Mouse (Mus musculus) retina, embryonic 14.5 days (tissue): ENCODE data around the gene Galnt10.

Source experiments
- DNase-seq: peaks from one replicate; pipeline ENCODE4 v3.0.0-alpha.2; 2015; ENCODE audit warnings: low spot score

The Galnt10 gene

DNA sequence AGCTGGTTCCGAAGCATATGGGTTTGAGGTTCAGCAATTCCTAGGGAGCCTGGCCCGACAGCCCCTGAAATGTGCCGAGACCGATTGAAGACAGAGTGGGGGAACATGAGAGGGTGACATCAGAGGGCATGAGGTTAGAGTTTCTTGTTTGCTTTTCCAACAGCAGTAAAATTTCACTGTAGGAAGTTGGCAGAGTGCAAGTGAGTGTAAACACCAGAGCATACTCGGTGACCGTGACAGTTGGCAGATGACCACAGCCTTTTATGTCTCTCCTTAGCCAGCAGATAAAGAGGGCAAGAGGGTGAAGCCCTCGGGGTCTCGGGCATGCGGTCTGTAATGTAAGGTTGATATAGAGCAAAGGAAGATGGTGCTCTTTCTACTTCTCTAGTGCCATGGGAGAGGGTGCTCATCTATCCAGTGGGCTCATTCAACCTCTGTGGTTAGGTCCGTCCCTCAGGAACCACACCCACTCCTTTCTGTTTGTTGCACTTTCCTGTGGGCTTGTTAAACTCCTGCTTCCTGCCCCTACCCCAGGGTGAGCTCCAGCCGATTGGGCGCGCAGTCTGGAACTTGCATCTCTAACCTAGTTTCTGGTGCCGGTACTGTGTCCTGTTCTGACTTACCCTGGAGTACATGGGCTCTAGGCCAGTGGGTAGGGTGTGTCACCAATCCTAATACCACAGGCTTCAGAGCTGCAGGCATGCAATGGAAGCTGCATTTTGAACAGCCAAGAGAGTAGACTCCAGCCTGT, 43.1 kb downstream of the Galnt10 start:
- DNase-seq: no peak

DNA sequence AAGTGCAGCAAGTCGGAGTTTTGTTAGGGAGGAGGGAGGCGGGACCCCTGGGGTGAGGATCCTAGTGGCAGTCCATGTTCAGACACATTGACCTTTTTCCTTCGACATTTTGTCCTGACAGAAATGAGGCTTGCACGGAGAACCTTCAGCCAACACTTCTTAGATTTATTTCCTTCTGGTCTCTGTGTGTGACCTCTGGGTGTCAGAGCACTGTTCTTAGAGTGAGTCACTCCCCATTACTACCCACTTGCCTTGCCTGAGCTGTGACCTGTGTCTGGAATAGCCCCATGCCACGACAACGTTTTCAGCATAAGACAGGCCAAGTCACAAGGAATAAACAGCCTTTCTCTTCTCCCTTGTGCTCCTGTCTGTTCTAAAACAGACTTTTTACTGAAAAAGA, 44.6 kb downstream of the Galnt10 start:
- no peak for DNase-seq

DNA sequence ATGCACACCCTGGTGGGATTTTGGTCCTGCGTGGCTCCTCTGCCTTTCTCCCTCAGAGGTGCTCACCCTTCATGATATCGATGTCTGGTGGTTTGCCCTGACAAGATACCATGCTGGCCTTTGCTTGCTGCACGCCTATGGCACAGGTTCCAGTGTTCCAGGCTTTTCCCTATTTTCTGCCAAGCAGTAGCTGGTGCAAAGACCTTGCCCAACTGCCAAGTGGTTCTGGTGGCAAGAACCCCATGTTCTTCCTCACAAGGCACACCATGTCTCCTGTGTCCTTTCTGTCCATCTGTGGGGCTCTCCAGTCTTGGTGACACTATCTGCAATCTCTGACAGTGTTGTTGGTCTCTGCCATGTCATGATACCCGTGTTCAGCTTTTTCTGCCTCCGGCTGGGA, 45.6 kb downstream of the Galnt10 start:
- DNase-seq: no peak

- no peak for DNase-seq
Observed at GRCm38 (mm10) chr11:57691939-57692338, 46.7 kb downstream of the Galnt10 start.

- DNase-seq: no peak
Observed at GRCm38 (mm10) chr11:57692726-57693125, 47.5 kb downstream of the Galnt10 start.

DNA sequence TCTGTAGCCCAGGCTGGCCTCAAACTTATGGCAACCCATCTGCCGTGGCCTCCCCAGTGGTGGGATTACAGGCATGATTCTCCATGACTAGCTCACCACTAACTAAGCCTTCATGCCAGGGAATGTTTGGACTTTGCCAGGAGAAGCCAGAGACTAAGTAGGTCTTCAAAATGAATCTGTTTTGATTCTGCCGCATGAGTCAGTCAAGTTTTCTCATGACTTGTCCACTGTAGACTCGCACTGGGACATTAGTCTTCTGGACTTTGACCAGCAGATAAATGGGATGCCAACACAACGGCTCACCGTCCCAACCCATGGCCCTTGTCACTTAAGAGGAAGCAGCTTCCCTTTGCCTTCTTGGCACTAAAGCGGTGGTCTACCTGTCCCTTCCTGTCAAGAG, 49.2 kb downstream of the Galnt10 start:
- DNase-seq: no peak

GRCm38 (mm10) chr11:57696207-57696676, 51.0 kb downstream of the Galnt10 start:
- peak; percentile 68 for DNase-seq

- no peak for DNase-seq
Observed at GRCm38 (mm10) chr11:57696807-57697251, 51.6 kb downstream of the Galnt10 start.

DNA sequence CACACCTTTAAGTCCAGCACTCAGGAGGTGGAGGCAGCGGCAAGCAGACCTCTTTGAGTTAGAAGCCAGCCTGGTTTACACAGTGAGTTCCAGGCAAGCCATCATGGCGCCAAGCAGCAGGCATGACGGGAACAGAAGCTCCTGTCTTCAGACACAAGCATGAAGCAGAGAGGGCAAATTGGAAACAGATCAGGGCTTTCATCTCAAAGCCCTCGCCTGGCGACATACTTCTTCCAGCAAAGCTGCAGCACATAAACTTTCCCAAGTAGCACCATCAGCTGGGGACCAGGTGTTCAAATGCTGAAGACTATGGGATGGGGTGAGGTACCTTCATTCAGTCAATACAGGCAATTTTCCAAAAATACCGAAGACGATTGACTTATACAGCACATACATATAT, 54.9 kb downstream of the Galnt10 start:
- no peak for DNase-seq

DNA sequence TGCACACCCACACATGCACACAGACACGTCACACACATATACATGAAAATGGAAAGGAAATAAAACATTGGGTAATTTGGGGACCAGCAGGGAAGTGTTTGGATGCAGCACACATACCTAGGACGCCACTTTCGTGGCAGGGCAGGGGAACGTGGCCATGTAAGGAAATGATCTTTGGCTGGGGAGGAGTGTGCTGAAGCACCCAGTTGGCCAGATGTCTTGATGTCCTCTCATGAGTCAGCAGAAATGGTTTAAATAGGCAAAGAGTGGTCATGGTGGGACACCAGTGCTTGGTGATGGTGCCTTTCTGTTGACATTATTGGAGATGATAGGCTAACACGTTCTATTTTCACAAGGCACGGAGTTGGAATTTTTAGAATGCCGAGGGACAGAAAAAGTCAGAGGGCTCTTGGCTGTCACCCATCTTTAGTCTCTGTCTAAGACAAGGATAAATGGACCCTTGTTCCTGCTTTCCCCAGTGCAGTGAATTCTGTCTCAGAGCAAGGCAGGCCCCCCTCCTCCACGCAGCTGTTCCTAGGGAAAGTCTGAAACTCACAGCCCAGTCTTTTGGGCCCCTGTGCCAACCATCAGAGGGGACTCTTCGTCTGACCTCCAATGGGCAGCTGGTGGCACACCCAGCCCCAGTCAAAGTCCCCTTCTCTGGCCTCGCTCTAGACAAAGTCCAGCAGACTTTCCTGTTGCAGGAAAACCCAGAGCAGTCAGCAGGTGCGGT, 56.1 kb downstream of the Galnt10 start:
- no peak for DNase-seq

DNA sequence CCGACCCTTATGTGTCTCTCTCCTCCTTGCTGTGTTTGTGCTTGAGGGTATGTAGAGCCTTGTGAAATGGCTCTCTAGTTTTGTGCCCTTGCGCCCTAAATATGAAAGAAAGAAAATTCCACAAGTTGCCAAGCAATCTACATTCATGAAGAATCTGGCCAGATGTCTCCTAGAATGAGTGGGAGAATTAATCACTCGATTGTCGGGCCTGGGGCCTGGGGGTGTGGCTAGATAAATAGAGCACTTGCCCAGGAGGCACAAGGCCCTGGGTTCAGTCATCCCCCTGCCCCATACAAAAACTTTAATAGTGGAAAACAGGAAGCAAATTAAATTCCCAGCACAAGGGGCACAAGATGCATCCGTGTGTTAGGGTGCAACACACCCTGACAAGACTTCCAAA, 56.7 kb downstream of the Galnt10 start:
- no peak for DNase-seq

GRCm38 (mm10) chr11:57706620-57707019, 61.4 kb downstream of the Galnt10 start:
- no peak for DNase-seq

GRCm38 (mm10) chr11:57707114-57707798, 62.0 kb downstream of the Galnt10 start:
- DNase-seq: no peak

DNA sequence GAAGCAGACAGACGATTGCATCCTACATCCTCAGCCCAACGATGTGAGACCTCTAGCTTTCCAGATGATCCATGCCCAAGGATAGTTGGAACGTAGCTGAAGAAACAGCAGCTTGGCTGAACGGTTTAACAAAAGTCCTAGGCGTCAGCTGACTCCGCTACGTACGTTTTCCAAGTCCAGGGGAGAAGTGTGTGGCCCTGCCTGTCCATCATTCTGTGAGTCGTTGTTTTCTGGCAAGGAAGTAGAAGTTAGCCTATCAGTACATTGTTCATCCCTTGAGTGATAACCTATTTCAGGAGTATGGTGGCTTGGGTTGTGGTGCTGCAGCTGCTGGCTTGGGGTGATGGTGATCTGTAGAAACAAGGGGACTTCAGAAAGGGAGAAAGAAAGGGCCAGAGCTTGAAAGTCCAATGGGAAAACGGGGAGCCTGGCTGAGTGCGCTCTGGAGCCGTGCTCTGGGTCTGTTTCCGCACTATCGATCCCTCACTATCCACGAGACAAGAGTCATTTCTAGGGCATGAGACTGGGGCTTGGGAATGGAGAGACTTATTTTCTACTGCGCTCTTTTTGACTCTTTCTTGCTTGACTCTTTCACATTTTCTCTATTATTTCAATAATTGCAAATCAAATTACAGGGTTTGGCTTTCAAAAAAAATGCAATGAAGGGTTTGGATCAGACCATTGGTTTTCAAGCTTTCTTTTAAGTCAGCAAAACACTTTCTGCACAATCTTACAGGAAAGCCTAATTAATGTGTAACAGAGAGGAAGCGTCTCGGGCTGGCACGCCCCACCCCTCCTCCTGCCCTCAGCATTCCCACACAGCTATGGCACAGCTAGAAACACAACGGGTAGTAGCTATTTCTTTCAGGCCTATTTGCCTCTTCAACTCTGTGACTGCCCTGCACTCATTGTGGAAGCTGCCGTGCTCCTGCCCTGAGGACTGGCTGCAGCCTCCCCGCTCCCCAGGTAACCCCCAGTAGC, 63.2 kb downstream of the Galnt10 start:
- no peak for DNase-seq

DNA sequence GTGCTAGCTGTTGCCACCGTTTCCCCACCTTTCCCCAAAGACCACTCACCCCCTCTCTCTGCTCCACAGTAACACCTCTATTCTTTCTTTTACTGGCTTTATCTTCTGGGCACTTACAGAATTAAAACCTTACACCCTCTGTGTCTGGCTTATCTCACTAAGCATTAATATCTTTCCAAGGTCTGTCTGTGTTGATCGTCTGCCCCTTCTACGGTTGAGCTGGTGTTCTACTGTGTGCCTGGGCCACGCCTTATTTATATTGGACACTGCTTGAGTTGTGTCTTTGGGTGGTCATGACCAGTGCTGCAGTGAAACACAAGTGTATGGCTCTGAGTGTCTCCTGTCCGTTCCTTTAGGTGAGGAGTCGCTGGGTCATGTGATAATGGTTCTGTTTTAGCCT, 68.7 kb downstream of the Galnt10 start:
- DNase-seq: no peak

DNA sequence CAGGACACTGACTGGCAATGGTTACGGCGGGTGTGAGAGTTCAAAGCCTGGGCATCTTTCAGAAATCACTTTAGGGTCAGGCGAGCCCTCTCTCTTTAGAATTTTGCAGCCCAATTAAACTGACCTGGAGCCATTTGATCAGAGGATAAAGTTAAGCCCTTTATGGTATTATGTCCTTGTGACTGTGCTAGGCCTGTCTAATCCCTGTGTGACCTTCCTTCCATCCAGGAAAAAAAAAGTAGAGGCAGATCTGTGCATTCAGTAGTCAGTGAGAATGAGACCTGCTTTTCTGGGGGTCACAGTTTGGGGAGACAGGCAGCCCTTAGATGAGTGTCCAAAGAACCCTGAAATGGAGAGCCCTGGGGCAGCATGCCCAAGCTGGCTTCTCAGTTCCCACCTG, 71.5 kb downstream of the Galnt10 start:
- no peak for DNase-seq

GRCm38 (mm10) chr11:57717432-57717831, 72.2 kb downstream of the Galnt10 start:
- no peak for DNase-seq

- DNase-seq: no peak
Observed at GRCm38 (mm10) chr11:57718081-57718480, 72.8 kb downstream of the Galnt10 start.

- no peak for DNase-seq
Observed at GRCm38 (mm10) chr11:57719631-57720030, 74.4 kb downstream of the Galnt10 start.

DNA sequence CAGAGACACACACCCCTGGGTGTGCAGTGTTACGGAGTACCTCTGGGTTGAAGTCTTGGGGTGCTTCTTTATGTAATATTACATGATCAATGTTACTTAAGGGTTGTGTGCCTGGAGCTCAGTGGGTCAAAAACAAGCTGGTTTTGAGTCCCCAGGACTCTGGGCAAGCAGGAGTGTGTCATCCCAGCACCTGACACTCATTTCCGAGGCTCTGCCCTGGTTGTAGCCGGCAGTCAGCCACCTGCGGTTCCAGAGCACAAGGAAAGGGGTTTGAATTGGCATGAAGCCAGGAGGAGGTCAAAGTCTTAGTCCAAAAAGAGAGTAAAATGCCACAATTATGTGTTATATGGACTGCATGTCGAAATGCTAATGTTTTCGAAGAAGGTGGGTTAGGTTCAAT, 74.8 kb downstream of the Galnt10 start:
- no peak for DNase-seq

DNA sequence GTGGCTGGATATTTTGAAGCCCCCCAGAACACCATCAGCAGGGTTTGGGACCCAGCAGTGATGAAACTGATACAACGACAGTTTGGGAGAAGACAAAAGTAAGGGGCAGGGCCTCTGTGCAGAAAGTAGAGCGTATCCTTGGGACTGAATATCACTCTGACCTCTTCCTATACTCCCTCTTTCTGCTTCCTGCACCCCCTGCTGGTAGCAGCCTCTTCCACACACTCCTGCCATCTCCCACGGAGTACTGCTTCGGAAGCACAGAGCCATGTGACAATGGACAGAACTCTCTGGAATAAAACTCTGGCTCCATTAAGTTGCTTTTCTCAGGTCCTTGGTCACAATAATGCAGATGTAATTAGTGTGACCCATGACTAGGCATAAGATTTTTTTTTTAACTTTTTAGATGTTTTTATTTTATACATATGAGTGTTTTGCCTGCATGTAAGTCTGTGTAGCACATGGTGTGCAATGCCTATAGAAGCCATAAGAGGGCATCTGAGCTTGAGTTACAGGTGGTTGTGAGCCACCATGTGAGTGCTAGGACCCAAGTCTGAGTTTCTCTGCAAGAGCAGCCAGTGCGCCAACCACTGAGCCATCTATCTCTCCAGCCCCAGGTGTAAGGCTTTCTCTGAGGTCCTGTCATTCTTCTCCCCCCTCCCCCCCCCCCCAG, 79.7 kb downstream of the Galnt10 start:
- no peak for DNase-seq
